Comparison of ENCODE assay signal across 9 mouse cellular contexts in the genomic region with DNA sequence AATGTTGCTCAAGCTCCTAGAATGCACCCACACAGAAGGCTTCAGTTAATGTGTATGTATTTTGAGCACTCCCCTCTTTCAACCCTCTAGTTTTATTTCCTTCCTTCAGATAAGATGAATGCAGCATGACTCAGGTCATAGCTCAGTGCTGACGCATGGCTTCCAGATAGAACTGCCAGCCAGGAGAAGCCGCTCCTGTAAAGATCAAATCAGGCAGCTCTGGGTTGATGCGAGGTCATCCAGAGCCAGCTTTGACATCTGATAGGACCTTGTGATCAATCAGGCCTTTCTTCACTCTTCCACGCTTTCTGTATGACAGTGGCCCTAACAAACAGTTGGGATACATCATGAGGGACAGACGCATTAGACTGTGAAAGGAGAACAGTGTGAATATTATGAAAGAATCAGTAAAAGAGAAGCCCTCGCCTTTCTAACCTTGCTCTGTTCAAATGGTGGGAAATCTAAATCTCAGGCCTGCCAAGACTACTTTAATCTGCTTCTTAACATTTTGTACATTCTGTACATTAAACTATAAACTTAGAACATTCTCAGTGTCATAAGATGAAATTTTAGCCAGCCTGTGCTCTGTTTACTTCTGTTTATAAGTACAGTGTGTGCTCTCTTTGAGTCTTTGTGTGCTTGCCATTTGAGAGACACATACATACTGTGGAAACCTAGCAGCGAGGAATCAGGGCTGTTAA.
DNase-seq lines count a peak whose midpoint lies in the region.
"Had no signal": no experiment of that assay in that cellular context is flagged by ENCODE, and none has a peak within 500 bp of the region (broad histone marks: within the 10 kb centered on the region; RNA-seq: fewer than 3 reads in every experiment).

No protein-coding gene starts in this region.

- DNase-seq in cerebellum, postnatal 14 days: peak; percentile 20 to 27
- DNase-seq in cerebellum, postnatal 25 days: no peak
- peak; percentile 24 for DNase-seq in right cerebral cortex, adult 18-20 months
- DNase-seq in right cerebral cortex, postnatal 4 days: no peak
- peak; percentile 8 to 16 for DNase-seq in heart, postnatal 14 days
- DNase-seq in urinary bladder, postnatal 36 days (ENCODE audit: low spot score in 2 of 2): peak; percentile 33 to 38
- DNase-seq in spleen, postnatal 4 days (ENCODE audit: low spot score in 2 of 2): no peak
- no peak for DNase-seq in thymus, postnatal 36 days
- DNase-seq: layer of hippocampus, adult 9-11 months had no signal

- intact Hi-C loops in heart, postnatal 14 days (cut with DNase I): no loop called here

Comparison
In these comparisons a context has a peak if more than half of its experiments do, and no peak if none do; other contexts are left out.
1. DNase-seq: peak in cerebellum, postnatal 14 days (2 of 2), right cerebral cortex, adult 18-20 months (single experiment), heart, postnatal 14 days (2 of 2) and urinary bladder, postnatal 36 days (2 of 2); none in cerebellum, postnatal 25 days (0 of 2), right cerebral cortex, postnatal 4 days (single experiment), spleen, postnatal 4 days (0 of 2) and thymus, postnatal 36 days (0 of 2).